Mouse (Mus musculus): Measurements from ENCODE around the gene Nxf7.
A peak's percentile ranks its signal among the peaks of the same experiment; 100 is the strongest.
"Not testable (repeated sequence)": the region's sequence is repeated elsewhere in the genome, so short reads cannot be mapped to it uniquely, and the experiment has no call there.

Nxf7 gene

DNA sequence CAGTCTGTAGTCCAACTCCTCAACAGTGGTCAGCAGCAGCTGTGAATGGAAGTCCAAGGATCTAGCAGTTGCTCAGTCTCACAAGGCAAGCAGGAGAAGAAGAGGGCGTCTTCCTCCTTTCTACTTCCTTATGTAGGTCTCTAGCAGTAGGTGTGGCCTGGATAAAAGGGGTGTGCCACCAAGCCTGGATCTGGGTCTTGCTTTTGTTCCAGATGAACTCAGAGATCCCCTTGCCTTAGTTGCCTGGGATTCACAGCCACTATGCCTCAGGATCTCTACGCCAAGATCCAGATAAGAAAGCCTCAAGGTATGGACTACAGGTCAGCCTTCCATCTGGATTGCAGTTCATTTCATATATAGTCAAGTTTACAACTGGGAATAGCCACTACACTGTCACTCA lies at the start of gene Nxf7:
Gene Nxf7 (minus strand): TSS at position 101 of the 400 bp plus-strand sequence.
- DNase-seq (ENCODE audit: low spot score) = no peak

GRCm38 (mm10) chrX:135627605-135628004 lies 29.0 kb upstream of the Nxf7 start, which contains the start of gene Prame:
TSS of gene Prame (minus strand) at chrX:135627705.
- no peak for DNase-seq (ENCODE audit: low spot score)

DNA sequence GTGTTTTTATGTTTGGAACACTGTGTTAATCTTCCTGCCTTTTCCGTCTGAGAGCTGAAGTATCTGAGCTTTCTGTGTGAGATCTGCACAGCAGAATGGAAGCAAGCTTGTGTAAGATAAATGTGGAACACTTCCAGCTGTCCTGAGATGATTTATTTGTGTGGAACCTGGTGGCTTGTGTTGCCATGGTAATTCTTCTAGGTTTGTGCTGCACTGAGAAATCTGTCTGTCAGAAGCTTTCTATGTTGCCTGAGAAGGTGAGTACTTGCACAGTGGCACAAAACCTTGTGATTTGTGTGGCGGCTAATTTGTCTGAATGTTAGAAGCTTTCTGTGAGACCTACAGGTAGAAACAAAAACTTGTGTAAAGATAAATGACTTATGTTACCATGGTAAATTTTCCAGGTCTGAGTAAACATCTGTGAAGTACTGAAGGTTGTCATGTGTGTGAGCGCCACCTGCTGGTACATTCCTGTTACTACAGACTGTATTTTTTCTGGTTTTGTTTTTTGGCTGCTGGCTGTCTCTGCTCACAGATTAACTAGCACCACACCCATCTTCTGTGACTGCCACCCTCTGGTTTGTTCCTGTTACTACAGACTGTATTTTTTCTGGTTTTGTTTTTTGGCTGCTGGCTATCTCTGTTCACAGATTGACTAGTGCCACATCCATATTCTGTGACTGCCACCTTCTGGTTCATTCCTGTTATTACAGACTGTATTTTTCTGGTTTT lies 2.9 kb upstream of the Nxf7 start:
- peak; percentile 6 for DNase-seq (ENCODE audit: low spot score)

DNA sequence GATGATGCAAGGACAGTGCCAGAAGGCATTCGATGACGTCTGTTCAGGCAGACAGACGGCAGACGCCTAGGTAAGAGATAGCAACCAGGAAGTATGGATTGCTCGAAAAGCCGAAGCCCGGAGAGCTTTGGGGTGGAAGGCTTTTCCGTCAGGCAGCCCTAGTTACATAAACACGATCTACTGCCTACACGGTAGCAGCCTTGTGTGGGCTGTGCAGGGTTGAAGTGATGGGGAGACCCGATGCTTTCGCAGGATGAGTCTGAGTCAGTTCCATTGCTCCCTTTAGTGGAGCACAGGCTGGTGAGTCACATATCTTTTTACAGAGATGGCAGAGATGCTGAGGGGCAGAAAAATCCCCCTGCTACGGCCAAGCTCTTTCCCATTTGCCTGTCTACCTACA lies 481 bp downstream of the Nxf7 start:
- DNase-seq (ENCODE audit: low spot score) = no peak

GRCm38 (mm10) chrX:135576412-135576811 lies 22.2 kb downstream of the Nxf7 start:
- no peak for DNase-seq (ENCODE audit: low spot score)

GRCm38 (mm10) chrX:135574958-135575628 lies 23.5 kb downstream of the Nxf7 start:
- DNase-seq (ENCODE audit: low spot score) = not testable (repeated sequence)

- DNase-seq (ENCODE audit: low spot score) = peak; percentile 44
Observed at GRCm38 (mm10) chrX:135574261-135574957, 24.2 kb downstream of the Nxf7 start.

DNA sequence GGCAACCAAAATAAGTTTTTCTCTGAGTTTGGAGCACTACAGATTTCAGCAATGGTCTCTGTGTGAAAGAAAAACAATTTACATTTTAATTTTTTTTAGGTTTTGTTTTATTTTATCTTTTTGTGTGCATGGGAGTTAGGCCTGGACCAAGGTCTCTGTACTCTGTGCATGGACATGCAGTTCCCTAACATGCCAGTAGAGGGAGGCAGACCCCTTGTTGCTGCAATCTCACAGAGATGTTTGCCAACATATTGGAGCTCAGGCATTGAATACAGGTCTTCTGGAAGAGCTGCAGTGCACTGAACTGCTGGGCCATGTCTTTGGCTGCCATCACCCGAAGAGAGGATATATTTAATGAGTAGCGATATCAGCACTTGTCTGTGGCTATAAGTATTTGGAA lies 29.1 kb downstream of the Nxf7 start:
- DNase-seq (ENCODE audit: low spot score) = peak; percentile 69

DNA sequence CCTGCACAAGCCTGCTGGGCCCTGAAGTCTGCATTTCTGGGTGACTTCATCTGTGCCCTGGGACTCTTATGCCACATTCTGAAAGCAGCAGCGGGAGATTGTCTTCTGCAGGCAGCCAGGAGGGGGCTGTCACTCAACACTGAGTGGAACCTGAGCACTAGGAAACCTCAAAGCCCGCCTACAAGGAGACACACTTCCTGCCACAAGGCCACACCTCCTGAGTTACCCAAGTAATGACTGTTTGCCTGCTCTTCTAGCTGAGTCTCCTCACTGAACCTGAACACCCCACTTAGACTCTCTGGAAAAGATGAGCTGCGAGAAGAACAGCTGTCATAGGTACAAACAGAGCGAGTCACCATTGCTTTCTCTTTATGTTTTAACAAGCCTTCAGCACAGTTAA lies 33.6 kb downstream of the Nxf7 start:
- not testable (repeated sequence) for DNase-seq (ENCODE audit: low spot score)

- DNase-seq (ENCODE audit: low spot score) = no peak
Observed at GRCm38 (mm10) chrX:135562841-135563240, 35.7 kb downstream of the Nxf7 start.

GRCm38 (mm10) chrX:135561693-135562092 lies 36.9 kb downstream of the Nxf7 start:
- not testable (repeated sequence) for DNase-seq (ENCODE audit: low spot score)

GRCm38 (mm10) chrX:135560933-135561332 lies 37.6 kb downstream of the Nxf7 start:
- not testable (repeated sequence) for DNase-seq (ENCODE audit: low spot score)

DNA sequence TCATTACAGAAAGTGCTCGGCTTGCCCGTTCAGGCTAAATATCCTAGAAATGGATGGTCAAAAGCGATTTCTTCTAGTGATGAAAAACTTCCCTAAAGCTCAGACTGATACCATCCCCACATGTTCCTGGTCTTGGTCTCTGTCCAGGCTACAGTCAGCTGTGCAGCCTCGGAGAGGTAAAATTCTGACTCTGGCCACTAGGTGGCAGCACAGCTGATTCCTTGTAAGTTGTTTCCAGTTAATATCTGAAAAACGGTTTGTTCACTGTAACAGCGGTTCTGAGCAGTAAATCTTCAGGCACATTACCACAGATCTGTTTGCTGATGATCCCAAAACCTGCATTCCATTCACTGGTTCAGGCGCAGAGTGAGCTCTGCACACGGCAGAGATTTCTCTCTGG lies 38.9 kb downstream of the Nxf7 start:
- DNase-seq (ENCODE audit: low spot score) = not testable (repeated sequence)
